Mouse (Mus musculus): ENCODE results near the gene Ccdc32.

- TF ChIP-seq CTCF (conservative IDR thresholded peaks at IDR 0.05; ENCODE audit: low read length) (no peak), NANOG (IDR thresholded peaks at IDR 0.05; ENCODE audit: borderline replicate concordance, low read length) (no peak), POU5F1 (IDR thresholded peaks at IDR 0.05; ENCODE audit: borderline replicate concordance, low read length) (no peak)
Measured at GRCm38 (mm10) chr2:119035397-119035745, 6.2 kb upstream of the Ccdc32 start.
